Mouse (Mus musculus): Measurements from ENCODE around the gene Tns1.

DNA sequence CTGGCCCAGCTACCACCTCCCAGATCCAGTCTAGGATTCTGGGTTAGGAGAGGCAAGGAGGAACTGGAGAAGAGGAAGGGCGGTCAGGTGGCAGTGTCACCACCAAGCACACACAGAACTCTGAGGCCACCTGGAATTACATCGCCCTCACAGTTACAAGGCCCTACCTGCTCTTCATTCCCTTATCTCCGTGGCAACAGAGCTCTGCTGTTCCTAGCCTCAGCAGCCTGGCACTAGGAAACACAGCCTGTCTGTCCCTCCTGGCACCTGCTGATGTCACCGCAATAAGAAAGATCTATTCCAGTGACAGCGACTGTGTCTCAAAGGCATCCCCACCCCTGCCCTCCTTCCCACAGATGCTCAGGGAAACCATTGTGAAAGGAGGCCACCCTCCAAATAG, 221.2 kb downstream of the Tns1 start:
- no peak for TF ChIP-seq CTCF (IDR thresholded peaks at IDR 0.05; ENCODE audit: low read depth)
- TF ChIP-seq EP300 (optimal IDR thresholded peaks at IDR 0.05), result no peak
